Mouse (Mus musculus) gastrocnemius, adult 8-10 months (tissue): Measurements from ENCODE around the gene Tnfrsf8. TPM values are rescaled to one million over a fixed set of nuclear protein-coding genes. Genes with fewer than 3 reads are reported as not detected.

Experiments
- DNase-seq, 2 experiments: peaks; one replicate each; pipeline ENCODE4 v3.0.0; 2022; ENCODE audit warnings: low spot score in 2 of 2
- total RNA-seq, 4 experiments: library from RNA; stranded (reverse); gene quantifications; 2 replicates each; pipeline ENCODE4 v1.2.4; 2022

Tnfrsf8 gene
- total RNA-seq, 4 experiments from 2014 or later = 0.09 to 0.11 TPM; not detected in 2

DNA sequence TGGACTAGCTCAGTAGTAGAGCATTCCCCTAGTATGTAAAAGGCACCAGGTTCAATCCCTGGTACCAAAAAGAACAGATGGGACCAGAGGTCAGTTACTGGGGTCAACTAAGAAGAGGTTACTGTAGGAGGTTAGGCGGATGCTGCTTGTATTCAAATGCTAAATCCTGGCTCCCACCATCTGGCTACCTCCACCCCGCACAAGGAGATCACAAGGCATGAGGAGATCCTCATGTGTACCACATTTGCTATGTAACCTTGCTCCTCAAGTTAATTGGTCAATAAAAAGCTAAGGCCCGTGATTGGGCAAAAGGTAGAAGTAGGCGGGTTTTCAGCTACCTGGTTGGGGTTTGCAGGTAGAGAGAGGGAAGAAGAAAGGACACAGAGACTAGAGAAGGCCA is 43.3 kb downstream of the Tnfrsf8 start:
- no peak for DNase-seq

- DNase-seq = no peak
These were observed 44.8 kb downstream of the Tnfrsf8 start for GRCm38 (mm10) chr4:145270136-145270535.

DNA sequence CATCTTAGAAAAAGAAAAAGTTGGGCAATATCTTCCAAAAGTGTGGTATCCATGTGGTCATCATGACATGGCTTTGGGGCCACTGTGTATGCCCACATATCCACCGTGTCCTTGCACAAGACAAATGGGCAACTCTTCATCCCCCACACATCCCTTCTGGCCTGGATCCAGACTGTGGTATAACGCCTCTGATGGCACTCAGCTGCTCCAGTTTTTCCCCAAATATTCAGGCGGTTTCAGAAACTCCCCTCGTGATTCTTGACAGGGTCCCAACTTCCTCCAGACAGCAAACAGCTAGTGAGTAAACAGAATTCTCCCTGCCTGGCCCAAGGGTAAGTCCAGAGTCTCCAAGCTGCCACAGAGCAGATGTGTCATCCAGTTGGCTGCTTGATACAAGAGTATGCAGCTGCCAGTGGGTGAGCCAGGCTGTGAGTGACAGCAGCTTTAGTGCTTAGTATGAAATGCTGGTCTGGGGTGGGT is 47.3 kb downstream of the Tnfrsf8 start:
- no peak for DNase-seq

DNA sequence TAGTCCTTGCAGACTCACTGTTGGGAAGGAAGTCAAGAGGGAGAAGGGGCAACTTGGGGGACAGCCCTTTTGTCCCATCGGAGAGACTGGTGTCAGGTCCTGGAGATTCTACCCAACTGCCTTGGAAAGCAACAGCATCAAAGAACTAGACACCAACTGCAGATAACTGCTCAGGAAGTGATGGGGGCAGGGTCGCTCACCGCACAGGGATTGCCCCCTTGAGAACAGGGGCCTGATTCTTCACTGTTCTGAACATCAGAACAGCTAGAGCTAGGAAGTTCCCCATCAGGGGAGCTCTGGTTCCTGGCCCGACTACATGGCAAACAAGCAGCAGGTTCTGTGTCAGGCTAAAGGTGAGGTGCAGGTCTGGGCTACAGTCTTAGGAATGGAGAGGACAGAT is 48.5 kb downstream of the Tnfrsf8 start:
- no peak for DNase-seq

DNA sequence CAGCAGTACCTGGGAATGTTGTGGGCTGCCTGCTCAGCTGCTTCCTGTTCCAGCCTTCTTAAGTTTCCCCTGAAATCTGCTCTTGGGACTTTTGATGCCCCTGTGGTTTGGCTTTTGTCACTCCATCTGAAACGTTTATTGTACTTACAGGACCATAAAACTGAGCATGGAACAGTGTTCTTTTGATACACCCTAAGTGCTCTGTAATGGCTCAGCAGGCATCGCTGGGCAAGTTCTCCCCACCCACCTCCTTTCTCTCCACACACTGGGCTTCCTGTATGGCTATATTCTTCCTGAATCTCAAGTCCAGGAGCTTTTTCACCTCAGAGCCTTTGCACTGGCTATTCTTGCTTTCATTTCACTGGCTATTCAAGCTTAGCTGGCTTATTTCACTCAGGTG is 50.2 kb downstream of the Tnfrsf8 start:
- DNase-seq = no peak

DNA sequence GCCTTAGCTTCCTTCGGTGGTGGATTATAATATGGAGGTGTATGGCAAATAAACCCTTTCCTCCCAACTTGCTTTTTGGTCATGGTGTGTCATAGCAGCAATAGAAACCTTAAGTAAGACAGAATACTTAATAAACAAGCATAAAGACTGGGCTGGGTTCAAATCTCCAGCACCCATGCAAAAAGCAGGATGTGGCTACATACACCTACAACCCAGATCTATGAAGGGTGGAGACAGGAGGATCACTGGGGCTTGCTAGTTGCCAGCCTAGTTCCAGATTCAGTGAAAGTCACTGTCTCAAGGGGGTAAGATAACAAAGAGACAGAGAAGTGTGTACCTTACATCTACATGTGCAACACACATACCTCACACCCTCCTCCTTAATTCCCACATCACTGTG is 51.4 kb downstream of the Tnfrsf8 start:
- DNase-seq = no peak

DNA sequence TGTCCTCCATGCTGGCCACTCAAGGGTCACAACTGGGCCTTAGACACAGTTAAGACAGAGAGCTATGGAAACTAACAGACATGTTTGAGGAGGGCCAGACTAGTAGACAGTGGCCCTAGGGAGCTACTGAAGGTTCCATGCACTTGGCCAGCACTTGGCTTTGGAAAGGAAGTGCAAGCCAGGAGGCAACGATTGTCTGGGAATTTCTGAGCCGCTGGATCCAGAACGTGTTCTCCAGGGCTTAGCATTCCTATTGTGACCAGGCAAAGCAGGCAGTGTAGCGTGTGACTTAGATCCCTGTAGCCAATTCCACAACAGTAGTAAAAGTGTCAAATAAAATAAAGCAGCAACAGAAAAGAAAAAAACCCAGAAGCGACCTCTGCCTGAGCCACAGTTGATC is 54.2 kb downstream of the Tnfrsf8 start:
- DNase-seq = no peak

GRCm38 (mm10) chr4:145257751-145258434 is 57.1 kb downstream of the Tnfrsf8 start:
- no peak for DNase-seq

GRCm38 (mm10) chr4:145256144-145256543 is 58.8 kb downstream of the Tnfrsf8 start:
- DNase-seq = no peak

GRCm38 (mm10) chr4:145254418-145254817 is 60.5 kb downstream of the Tnfrsf8 start:
- no peak for DNase-seq

DNA sequence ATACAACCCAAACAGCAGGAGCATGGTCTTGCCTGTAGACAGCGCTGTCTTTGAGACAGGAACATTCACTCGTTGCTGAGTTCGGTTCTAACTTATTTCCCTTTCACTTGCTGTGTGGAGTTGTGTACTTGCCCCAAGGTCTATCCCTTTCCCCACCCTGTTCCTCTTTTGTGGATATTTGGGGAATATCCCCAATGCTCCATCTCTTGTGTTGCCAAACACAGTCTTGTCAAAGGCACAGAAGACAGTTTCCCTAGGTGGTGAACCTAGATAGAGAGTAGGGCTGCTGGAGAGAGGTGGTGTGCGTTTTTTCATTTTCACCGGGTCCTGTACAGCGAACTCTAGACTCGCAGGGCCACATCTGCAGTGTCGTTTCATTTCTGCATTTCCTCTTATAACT is 62.4 kb downstream of the Tnfrsf8 start:
- no peak for DNase-seq

DNA sequence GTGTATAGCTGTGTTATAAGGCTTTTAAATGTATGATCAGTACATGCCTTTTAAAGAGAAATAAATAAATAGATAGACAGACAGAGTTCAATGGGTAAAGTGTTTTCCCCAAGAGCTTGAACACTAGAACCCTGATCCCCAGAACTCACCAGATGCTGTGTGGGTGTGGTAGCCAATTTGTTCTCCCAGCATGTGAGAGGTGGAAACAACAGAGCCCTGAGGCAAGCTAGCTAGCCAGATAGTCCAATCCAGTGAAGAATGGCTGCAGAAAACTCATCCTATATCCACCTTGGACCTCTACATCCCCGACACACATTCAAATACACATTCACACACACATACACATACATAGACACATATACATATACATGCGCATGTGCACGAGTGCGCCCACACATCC is 63.4 kb downstream of the Tnfrsf8 start:
- DNase-seq = no peak

GRCm38 (mm10) chr4:145250002-145250401 is 65.0 kb downstream of the Tnfrsf8 start:
- DNase-seq = no peak

DNA sequence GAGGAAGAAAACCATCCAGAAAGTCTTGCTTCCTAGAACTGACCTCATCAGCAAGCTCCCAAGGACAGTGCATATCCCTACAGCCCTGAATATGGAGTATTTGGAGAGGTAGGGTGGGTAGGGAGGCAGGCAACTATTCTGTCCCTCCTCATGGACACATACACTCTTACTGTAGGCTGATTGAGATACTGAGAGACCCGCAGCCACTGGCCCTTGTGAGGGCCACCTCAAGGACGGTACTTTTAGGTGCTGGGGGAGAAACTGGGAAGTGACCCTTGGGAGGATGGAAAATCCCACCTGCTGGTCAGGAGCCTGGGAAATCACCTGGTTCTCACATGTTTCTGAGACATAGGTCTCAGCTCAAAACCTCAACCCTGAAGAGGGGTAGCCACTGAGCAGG is 67.4 kb downstream of the Tnfrsf8 start:
- DNase-seq = no peak

DNA sequence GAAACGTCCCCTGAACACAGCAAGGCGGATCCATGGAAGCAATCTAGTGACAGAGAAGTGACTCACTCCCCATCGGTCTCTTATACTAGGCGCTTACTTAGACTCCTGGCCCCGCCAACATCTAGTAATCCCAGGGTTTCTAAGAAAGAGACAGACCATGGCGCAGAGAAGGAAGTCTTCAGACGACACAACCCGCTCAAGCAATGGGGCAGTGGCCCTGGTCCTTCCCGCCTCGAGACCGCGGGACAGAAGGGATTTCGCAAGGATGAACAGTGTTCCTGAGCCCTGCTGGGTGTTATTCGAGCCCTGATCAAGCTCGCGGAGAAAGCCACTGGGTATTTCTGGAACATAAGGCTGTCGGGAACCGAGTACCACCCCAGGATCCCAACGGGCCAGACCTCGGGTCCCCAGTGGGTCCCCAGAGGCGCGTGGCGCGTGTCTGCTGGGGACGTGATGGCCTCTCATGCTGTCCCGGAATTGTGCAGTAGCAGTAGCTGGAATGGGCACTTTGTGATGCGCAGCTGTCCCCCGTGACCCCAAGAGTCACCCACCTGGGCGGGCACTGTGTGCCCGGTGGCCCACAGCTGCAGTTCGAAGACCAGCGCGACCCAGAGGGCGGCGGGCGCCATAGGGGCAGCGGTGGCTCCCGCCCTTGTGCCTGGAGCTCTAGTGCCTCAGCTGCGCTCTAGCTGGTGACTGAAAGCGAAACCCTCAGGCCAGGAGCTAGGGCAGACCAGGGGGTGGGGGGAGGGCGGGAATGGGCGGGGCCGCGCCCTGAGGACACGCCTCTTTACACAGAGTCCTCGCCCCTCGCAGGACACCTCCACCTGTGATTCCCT is 68.6 kb downstream of the Tnfrsf8 start, which contains the start of gene Tnfrsf1b:
Tnfrsf1b (minus strand) TSS at position 698 of the 839 bp plus-strand sequence.
- peak in 1 of 2 experiments; percentile 41 for DNase-seq

- no peak for DNase-seq
These were observed 69.4 kb downstream of the Tnfrsf8 start for GRCm38 (mm10) chr4:145245581-145245980.

DNA sequence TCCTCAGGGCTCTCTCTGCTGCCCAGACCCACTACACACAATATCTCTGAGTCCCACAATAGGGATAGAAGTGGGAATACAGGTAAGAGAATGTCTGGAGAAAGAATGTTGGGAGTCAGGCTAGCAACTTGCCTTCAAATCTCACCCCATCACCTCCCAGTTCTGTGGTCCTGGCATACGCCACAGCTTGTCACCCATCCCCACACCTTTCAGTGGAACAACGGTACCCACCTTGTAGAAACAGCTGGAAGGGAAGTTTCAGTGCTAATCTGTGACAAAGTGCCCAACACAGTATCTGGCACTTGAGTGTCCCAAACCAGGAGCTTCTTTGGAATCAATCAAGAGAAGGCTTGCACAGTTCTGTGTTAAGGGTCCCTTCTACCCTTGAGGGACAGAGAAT is 70.3 kb downstream of the Tnfrsf8 start:
- DNase-seq = no peak

- DNase-seq = no peak
These were observed 72.1 kb downstream of the Tnfrsf8 start for GRCm38 (mm10) chr4:145242719-145243350.

- DNase-seq = no peak
These were observed 74.2 kb downstream of the Tnfrsf8 start for GRCm38 (mm10) chr4:145240723-145241231.

GRCm38 (mm10) chr4:145239049-145239830 is 75.7 kb downstream of the Tnfrsf8 start:
- peak; percentile 49 to 75 for DNase-seq

DNA sequence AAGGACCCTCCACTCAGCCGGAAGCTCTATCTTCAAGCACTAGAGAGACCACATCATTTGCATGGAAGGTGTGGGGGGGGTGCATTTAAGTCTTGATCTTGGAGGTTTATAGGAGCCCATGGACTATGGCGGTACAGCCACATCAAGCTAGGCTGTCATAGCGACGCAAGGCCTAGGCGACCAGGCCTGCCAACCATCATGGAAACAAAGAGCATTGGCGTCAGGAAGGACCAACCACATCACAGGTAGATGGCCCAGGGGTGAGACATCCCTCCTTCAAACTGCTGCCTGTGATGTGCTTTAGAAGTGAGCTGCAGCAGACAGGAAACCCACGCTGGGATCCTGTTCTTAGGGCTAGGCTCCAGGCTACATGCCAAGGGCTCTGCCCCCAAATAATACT is 78.9 kb downstream of the Tnfrsf8 start:
- no peak for DNase-seq
